Mouse (Mus musculus): Measurements from ENCODE around the gene Nif3l1.

GRCm38 (mm10) chr1:58397731-58398130 is 47.2 kb upstream of the Nif3l1 start:
- TF ChIP-seq EP300 (IDR thresholded peaks at IDR 0.05; ENCODE audit: low read depth), result no peak
- TF ChIP-seq CTCF (IDR thresholded peaks at IDR 0.05; ENCODE audit: low read depth), result no peak

Data from liver, embryonic 14.5 days (tissue).